Mouse (Mus musculus): ENCODE results near the gene Saa1. TPM values are rescaled to one million over a fixed set of nuclear protein-coding genes. Genes with fewer than 3 reads are reported as not detected.

Saa1 gene
- total and polyA plus RNA-seq, 3 experiments = not detected

DNA sequence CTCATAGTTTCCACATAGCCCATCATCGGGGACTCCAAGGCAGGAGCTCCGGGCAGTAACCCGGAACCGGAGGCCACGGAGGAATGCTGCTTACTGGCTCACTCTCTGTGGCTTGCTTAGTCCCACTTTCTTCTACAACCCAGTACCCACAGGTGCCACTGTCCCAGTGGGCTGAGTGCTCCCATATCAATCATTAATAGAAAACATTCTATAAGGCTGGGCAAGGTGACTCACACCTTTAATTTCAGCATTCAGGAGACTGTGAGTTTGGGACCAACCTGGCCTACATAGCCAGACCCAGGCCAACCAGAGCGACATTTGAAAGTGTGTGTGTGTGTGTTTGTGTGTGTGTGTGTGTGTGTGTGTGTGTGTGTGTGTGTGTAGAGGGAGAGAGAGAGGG, 19.4 kb downstream of the Saa1 start:
- H3K27me3 ChIP-seq (ENCODE audit: insufficient read depth, low read length) = peaks cover 29% of the 10 kb centered on the region
- no peak for DNase-seq (ENCODE audit: low spot score)
- TF ChIP-seq POLR2AphosphoS5 (IDR thresholded peaks at IDR 0.05; ENCODE audit: insufficient replicate concordance, low read depth, low read length) = no peak
- TF ChIP-seq TAL1 (conservative IDR thresholded peaks at IDR 0.05; ENCODE audit: low read depth, low read length) = no peak
- TF ChIP-seq GATA1 (IDR thresholded peaks at IDR 0.05; ENCODE audit: borderline replicate concordance, low read length) = no peak
- TF ChIP-seq CTCF (IDR thresholded peaks at IDR 0.05; ENCODE audit: low read depth, low read length) = no peak
- no peak for TF ChIP-seq GATA2 (IDR thresholded peaks at IDR 0.05; ENCODE audit: borderline replicate concordance, low read depth, low read length)

DNA sequence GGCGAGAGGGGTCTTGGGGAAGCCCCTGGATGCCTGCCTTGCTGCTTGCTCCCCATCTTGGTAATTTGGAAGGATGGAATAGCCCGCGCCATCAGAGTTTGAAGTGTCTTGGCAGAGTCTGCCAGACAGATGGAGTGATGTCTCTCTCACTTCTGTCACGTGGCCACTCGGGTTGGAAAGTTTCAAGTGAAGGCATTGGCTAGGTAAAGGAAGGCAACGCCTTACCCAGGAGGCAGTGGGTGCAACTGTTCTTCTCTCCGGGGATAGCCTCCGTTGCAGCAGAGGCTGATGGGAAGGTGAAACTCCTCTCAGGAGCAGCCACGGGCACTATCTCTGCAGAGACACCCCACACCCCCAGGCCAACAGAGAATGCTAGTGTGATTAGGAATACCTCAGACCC, 22.3 kb downstream of the Saa1 start:
- Histone ChIP-seq H3K27me3 (ENCODE audit: insufficient read depth, low read length) (peaks cover 31% of the 10 kb centered on the region), H3K4me1 (ENCODE audit: insufficient read depth, low read depth, low read length) (peaks cover 4% of the 10 kb centered on the region; the same call in 1 of the 2 replicates), H3K36me3 (replicated peaks) (no peaks in the 10 kb centered on the region), H3K4me3 (ENCODE audit: low read depth, low read length) (no peak overlapping the region), H3K9me3 (replicated peaks) (no peaks in the 10 kb centered on the region)
- no peak for TF ChIP-seq GATA2 (IDR thresholded peaks at IDR 0.05; ENCODE audit: borderline replicate concordance, low read depth, low read length)
- no peak for TF ChIP-seq TAL1 (conservative IDR thresholded peaks at IDR 0.05; ENCODE audit: low read depth, low read length)
- no peak for TF ChIP-seq CTCF (IDR thresholded peaks at IDR 0.05; ENCODE audit: low read depth, low read length)
- no peak for TF ChIP-seq POLR2AphosphoS5 (IDR thresholded peaks at IDR 0.05; ENCODE audit: insufficient replicate concordance, low read depth, low read length)
- no peak for TF ChIP-seq GATA1 (IDR thresholded peaks at IDR 0.05; ENCODE audit: borderline replicate concordance, low read length)
- DNase-seq (ENCODE audit: low spot score) (no peak), ATAC-seq (ENCODE audit: extremely low read depth, insufficient number of reproducible peaks, low FRiP score, poor library complexity, severe bottlenecking) (no peak)

More for the DNA sequence above, 19.4 kb downstream of the Saa1 start:
- ATAC-seq (ENCODE audit: extremely low read depth, insufficient number of reproducible peaks, low FRiP score, poor library complexity, severe bottlenecking) = no peak
- Histone ChIP-seq H3K4me3 (ENCODE audit: low read depth, low read length) (no peak overlapping the region), H3K4me1 (ENCODE audit: insufficient read depth, low read depth, low read length) (peaks cover 4% of the 10 kb centered on the region; the same call in 1 of the 2 replicates), H3K9me3 (replicated peaks) (no peaks in the 10 kb centered on the region), H3K36me3 (replicated peaks) (no peaks in the 10 kb centered on the region)

DNA sequence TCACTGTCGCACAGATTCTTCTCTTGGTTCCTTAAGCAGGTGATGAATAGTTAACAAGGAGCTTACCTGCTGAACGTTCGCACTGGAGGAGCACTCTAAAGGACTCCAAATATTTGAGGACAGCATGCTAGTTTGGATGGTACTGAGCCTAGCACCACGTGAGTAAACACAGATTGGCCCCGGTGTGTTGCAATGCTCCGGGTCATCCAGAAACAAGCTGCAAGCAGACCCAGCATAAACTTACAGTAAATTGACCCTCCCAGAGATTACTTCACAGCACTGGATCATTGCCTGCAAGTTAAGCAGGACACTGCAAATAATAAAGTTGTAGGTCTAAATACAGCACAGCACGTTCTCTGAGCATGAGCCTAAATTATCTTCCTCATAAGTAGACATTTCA, 23.3 kb downstream of the Saa1 start:
- Histone ChIP-seq H3K4me3 (ENCODE audit: low read depth, low read length) (no peak overlapping the region), H3K4me1 (ENCODE audit: insufficient read depth, low read depth, low read length) (peaks cover 4% of the 10 kb centered on the region; the same call in 1 of the 2 replicates), H3K27me3 (ENCODE audit: insufficient read depth, low read length) (peaks cover 31% of the 10 kb centered on the region), H3K9me3 (replicated peaks) (no peaks in the 10 kb centered on the region), H3K36me3 (replicated peaks) (no peaks in the 10 kb centered on the region)
- TF ChIP-seq TAL1 (conservative IDR thresholded peaks at IDR 0.05; ENCODE audit: low read depth, low read length) (no peak), GATA2 (IDR thresholded peaks at IDR 0.05; ENCODE audit: borderline replicate concordance, low read depth, low read length) (no peak), CTCF (IDR thresholded peaks at IDR 0.05; ENCODE audit: low read depth, low read length) (no peak), POLR2AphosphoS5 (IDR thresholded peaks at IDR 0.05; ENCODE audit: insufficient replicate concordance, low read depth, low read length) (no peak), GATA1 (IDR thresholded peaks at IDR 0.05; ENCODE audit: borderline replicate concordance, low read length) (no peak)
- no peak for ATAC-seq (ENCODE audit: extremely low read depth, insufficient number of reproducible peaks, low FRiP score, poor library complexity, severe bottlenecking)
- DNase-seq (ENCODE audit: low spot score) = no peak

DNA sequence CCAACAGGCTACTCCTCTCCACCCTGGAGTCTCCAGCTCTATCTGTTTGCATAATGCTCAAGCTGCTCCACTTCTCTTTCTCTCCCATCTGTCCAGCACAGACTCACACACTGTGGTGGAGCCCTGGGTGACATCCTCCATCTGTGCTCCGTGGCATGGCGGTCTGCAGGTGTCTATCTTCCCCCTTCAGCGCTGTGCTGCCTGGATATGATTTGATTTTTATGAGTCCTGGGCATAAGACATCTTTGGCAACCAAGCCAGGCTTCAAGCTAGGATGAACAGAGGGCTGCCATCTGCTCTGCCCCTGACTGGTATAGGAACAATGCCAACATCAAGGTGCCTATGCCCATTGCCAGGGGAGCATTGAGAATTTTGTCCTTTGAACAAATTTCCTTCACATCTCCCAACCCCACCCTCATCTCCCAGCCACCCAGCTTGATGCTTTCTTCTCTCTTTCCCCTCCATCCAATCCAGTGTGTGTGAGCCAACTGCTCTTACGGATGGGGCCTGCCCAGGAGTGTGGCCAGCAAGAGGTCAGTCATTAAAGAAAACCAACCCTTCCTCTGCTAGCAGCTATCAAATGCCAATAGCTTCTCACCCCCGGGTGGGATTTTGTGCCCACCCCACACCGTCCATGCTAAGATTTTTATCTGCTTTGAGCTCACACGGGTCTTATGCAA, 24.0 kb downstream of the Saa1 start:
- H3K27me3 ChIP-seq (ENCODE audit: insufficient read depth, low read length) = peaks cover 31% of the 10 kb centered on the region
- DNase-seq (ENCODE audit: low spot score) (no peak), ATAC-seq (ENCODE audit: extremely low read depth, insufficient number of reproducible peaks, low FRiP score, poor library complexity, severe bottlenecking) (no peak)
- H3K9me3 ChIP-seq (replicated peaks) = no peaks in the 10 kb centered on the region
- no peaks in the 10 kb centered on the region for H3K36me3 ChIP-seq (replicated peaks)
- peaks cover 8% of the 10 kb centered on the region for H3K4me1 ChIP-seq (ENCODE audit: insufficient read depth, low read depth, low read length)
- no peak for TF ChIP-seq GATA2 (IDR thresholded peaks at IDR 0.05; ENCODE audit: borderline replicate concordance, low read depth, low read length)
- TF ChIP-seq GATA1 (IDR thresholded peaks at IDR 0.05; ENCODE audit: borderline replicate concordance, low read length) = no peak
- TF ChIP-seq POLR2AphosphoS5 (IDR thresholded peaks at IDR 0.05; ENCODE audit: insufficient replicate concordance, low read depth, low read length) = no peak
- TF ChIP-seq CTCF (IDR thresholded peaks at IDR 0.05; ENCODE audit: low read depth, low read length) = no peak
- no peak for TF ChIP-seq TAL1 (conservative IDR thresholded peaks at IDR 0.05; ENCODE audit: low read depth, low read length)
- H3K4me3 ChIP-seq (ENCODE audit: low read depth, low read length) = no peak overlapping the region

DNA sequence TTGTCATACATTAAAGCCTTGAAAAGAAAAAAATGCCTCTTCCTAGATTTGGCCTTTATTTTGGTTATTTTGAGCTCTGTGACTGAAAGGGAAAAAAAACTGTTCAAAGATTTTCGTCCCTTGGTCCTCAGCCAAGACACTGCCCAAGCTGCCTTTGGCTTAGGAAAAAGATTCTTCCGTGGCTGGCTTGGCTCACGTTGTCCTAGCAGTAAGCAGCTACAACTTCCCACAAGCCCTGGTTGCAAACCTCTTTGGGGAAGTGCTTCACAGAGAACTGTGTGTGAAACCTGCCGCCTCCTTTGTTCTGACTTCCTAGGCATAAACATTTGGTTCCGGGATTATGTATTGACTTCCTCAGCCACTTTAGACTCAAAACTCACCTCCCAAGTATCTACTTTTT, 25.9 kb downstream of the Saa1 start:
- H3K36me3 ChIP-seq (replicated peaks) = no peaks in the 10 kb centered on the region
- peaks cover 24% of the 10 kb centered on the region for H3K4me1 ChIP-seq (ENCODE audit: insufficient read depth, low read depth, low read length)
- ATAC-seq (ENCODE audit: extremely low read depth, insufficient number of reproducible peaks, low FRiP score, poor library complexity, severe bottlenecking) (no peak), DNase-seq (ENCODE audit: low spot score) (no peak)
- TF ChIP-seq GATA1 (IDR thresholded peaks at IDR 0.05; ENCODE audit: borderline replicate concordance, low read length) = no peak
- no peak for TF ChIP-seq TAL1 (conservative IDR thresholded peaks at IDR 0.05; ENCODE audit: low read depth, low read length)
- no peak for TF ChIP-seq GATA2 (IDR thresholded peaks at IDR 0.05; ENCODE audit: borderline replicate concordance, low read depth, low read length)
- TF ChIP-seq CTCF (IDR thresholded peaks at IDR 0.05; ENCODE audit: low read depth, low read length) = no peak
- TF ChIP-seq POLR2AphosphoS5 (IDR thresholded peaks at IDR 0.05; ENCODE audit: insufficient replicate concordance, low read depth, low read length) = no peak
- no peak overlapping the region for H3K4me3 ChIP-seq (ENCODE audit: low read depth, low read length)
- H3K27me3 ChIP-seq (ENCODE audit: insufficient read depth, low read length) = peaks cover 28% of the 10 kb centered on the region
- no peaks in the 10 kb centered on the region for H3K9me3 ChIP-seq (replicated peaks)

DNA sequence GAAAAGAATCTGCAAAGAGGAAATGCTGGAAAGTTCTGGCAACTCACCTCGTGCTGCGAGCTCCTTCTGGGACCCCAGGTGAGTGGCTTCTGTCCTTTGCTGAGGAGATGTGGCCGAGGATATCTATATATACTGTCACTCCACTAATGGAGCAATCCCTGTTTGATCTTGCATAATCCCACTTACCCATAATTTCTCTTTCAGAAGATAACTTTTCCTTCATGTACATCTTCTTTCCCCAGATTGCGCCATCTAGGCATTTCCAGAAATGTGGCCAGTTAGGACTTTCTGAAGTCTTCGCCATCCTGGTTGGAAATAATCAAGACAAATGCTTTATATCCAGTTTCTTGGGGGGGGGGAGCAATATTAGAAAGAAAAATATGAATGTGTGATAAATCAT, 27.2 kb downstream of the Saa1 start, which contains the start of gene Saa3:
TSS of gene Saa3 (minus strand) at position 101 of the 400 bp plus-strand sequence.
- no peak for TF ChIP-seq GATA1 (IDR thresholded peaks at IDR 0.05; ENCODE audit: borderline replicate concordance, low read length)
- no peak for TF ChIP-seq GATA2 (IDR thresholded peaks at IDR 0.05; ENCODE audit: borderline replicate concordance, low read depth, low read length)
- TF ChIP-seq POLR2AphosphoS5 (IDR thresholded peaks at IDR 0.05; ENCODE audit: insufficient replicate concordance, low read depth, low read length) = no peak
- no peak for TF ChIP-seq TAL1 (conservative IDR thresholded peaks at IDR 0.05; ENCODE audit: low read depth, low read length)
- TF ChIP-seq CTCF (IDR thresholded peaks at IDR 0.05; ENCODE audit: low read depth, low read length) = no peak
- DNase-seq (ENCODE audit: low spot score) (no peak), ATAC-seq (ENCODE audit: extremely low read depth, insufficient number of reproducible peaks, low FRiP score, poor library complexity, severe bottlenecking) (no peak)
- H3K4me1 ChIP-seq (ENCODE audit: insufficient read depth, low read depth, low read length) = peaks cover 26% of the 10 kb centered on the region
- no peaks in the 10 kb centered on the region for H3K9me3 ChIP-seq (replicated peaks)
- H3K27me3 ChIP-seq (ENCODE audit: insufficient read depth, low read length) = peaks cover 22% of the 10 kb centered on the region
- H3K4me3 ChIP-seq (ENCODE audit: low read depth, low read length) = no peak within 1 kb of the TSS
- no peaks in the 10 kb centered on the region for H3K36me3 ChIP-seq (replicated peaks)

Measured in G1E (cell line).